8 mouse cellular contexts compared by ENCODE assay signal in the genomic region with DNA sequence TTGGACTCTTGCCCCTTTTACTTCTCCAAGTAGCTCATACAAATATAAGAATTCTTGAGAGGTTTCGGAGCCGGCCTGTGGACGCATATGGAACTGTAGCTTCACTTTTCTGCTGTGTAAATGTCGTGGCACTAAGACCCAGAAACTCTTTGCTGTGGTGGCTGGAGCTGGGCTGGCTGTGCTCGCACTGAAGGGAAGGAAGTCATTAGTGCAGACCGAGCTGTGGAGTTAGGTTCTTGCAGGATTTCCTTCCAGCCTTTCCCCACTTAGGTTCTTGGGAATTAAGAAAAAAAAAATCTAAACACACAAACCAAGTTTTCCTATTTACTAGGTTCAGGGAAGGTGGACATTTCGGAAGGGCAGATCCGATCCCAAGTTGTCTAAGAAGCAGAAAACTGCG.
DNase-seq lines count a peak whose midpoint lies in the region.

No protein-coding gene starts in this region.

- peak; percentile 81 to 92 for DNase-seq in adrenal gland, adult (ENCODE audit: inconsistent age in 2 of 2, low spot score in 1 of 2)
- DNase-seq in embryo, embryonic 11 days, result peak; percentile 87
- peak; percentile 74 for DNase-seq in gastrocnemius, postnatal 25 days
- peak; percentile 69 for DNase-seq in hindlimb bud, embryonic 11.5 days (ENCODE audit: extremely low spot score, low read depth, low spot score)
- DNase-seq in left cerebral cortex, adult 8-10 months (ENCODE audit: low spot score in 2 of 2), result peak; percentile 21 to 58
- peak; percentile 84 to 89 for DNase-seq in lung, postnatal 4 days
- DNase-seq in retina, embryonic 14.5 days (ENCODE audit: low spot score), result peak; percentile 83
- peak; percentile 33 to 42 for DNase-seq in thymus, postnatal 36 days

Comparison
In these comparisons a context has a peak if more than half of its experiments do, and no peak if none do; other contexts are left out.
1. Peak in every context shown above with its lines: DNase-seq.